Mouse (Mus musculus): ENCODE data around the gene Gm8068.
"Not testable (repeated sequence)": the region's sequence is repeated elsewhere in the genome, so short reads cannot be mapped to it uniquely, and the experiment has no call there.

Gene Gm8068

DNA sequence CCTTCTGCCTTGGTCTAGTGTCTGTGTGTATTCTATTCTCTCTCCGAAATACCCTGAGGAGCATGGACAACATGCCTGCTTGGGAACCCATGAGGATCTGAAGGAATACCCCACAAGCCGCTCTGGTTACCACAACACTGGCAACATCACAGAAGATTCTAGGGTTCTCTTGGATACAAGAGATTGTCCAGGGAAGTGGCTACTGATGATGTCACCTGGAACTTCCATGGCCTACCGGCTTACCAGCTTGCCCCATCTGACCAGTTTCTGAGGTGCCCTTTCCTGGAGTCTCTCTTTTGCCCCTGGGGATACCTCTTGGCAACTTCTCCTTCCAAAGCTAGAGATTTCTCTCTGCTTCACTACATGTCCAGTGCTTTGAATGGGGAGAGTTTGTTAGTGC lies at the start of gene Gm8068:
TSS of gene Gm8068 (minus strand) at position 101 of the 400 bp plus-strand sequence.
- DNase-seq: not testable (repeated sequence)

DNA sequence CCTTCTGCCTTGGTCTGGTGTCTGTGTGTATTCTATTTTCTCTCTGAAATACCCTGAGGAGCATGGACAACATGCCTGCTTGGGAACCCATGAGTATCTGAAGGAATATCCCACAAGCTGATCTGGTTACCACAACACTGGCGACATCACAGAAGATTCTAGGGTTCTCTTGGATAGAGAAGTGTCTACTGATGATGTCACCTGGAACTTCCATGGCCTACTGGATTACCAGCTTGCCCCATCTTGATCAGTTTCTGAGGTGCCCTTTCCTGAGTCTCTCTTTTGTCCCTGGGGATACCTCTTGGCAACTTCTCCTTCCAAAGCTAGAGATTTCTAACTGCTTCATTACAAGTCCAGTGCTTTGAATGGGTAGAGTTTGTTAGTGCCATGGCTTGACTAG lies 48.8 kb upstream of the Gm8068 start, which contains the start of gene Gm7929:
TSS of gene Gm7929 (minus strand) at position 101 of the 400 bp plus-strand sequence.
- not testable (repeated sequence) for DNase-seq

DNA sequence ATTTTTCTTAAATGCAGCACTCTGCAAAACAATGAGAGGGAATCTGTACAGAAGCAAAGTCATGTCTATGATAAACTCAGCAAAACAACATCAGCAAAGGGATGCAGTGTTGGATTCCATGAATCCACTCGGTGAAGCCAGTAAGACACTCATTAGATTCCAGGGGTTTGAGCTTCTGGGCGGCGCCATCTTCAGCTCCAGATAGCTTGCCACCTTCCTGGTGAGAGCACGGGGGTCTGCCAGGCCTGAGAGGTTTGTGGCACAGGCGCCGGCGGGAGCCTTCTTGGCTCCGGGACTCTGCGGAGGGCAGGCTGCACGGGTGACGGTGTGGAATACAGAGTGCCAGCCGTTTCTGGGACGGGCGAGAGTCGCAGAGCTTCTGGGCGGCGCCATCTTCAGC lies 21.8 kb upstream of the Gm8068 start:
- DNase-seq: not testable (repeated sequence)

DNA sequence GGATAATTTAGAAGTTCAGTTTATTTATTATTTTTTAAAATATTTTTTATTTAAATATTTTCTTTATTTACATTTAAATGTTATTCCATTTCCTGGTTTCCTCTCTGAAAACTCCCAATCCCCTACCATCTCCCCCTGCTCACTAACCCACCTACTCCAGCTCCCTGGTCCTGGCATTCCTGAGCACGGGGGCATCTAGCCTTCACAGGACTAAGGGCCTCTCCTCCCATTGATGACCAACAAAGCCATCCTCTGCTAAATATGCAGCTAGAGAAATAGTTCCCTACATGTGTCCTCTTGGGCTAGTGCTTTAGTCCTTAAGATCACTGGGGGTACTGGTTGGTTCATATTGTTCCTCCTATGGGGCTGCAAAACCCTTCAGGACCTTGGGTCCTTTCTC lies 15.5 kb upstream of the Gm8068 start:
- not testable (repeated sequence) for DNase-seq

DNA sequence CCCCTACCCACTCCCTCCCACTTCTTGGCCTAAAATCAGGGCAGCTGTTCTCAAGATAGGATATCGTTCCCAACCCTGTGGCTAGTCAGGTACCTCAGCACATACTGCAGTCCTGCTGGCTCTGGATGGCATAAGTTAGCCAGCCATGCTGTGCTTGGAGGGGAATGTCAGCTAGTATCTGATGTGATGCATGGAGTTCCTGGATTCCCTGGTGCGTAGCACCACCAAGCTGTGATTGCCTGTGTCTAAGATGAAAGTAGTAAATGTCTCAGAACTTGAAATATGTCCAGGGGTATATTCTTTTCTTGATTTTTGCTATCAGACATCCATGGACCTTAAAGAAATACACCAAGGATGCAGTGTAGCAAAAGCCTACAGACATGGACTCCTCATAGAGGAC lies 53.5 kb downstream of the Gm8068 start:
- not testable (repeated sequence) for DNase-seq

Measured in thymus, postnatal 25 days (tissue).